Mouse (Mus musculus) kidney, postnatal 0 days (tissue): ENCODE results near the gene Adra2a. TPM values are rescaled to one million over a fixed set of nuclear protein-coding genes. Genes with fewer than 3 reads are reported as not detected.

ENCODE experiments used
- ATAC-seq: fragments of 200-750 bp; cut with Nextera tagmentation; replicated peaks from 2 replicates; pipeline ENCODE4 v1.8.0; 2017; ENCODE audit warnings: low read depth, moderate number of reproducible peaks, moderate TSS enrichment, moderate library complexity; ENCODE audit not compliant: low FRiP score
- DNase-seq: peaks from one replicate; pipeline ENCODE4 v3.0.0-alpha.2; 2016; ENCODE audit warnings: low spot score
- H3K27ac ChIP-seq: fragments of 300-500 bp; sonication (generic); 2 replicates; pipeline ENCODE4 v1.5.1; 2014; ENCODE audit warnings: mild to moderate bottlenecking
- H3K27me3 ChIP-seq: fragments of 300-500 bp; sonication (generic); 2 replicates; pipeline ENCODE4 v1.6.1; 2014; ENCODE audit warnings: low read length, mixed read lengths; ENCODE audit not compliant: insufficient read depth
- H3K36me3 ChIP-seq: fragments of 300-500 bp; sonication (generic); 2 replicates; pipeline ENCODE4 v1.6.1; 2014; ENCODE audit warnings: low read length, mixed read lengths; ENCODE audit not compliant: insufficient read depth
- H3K4me1 ChIP-seq: fragments of 300-500 bp; sonication (generic); replicated peaks from 2 replicates; pipeline ENCODE4 v1.6.1; 2014; ENCODE audit warnings: antibody characterized with exemption, low read length, mixed read lengths; ENCODE audit not compliant: insufficient read depth
- H3K4me2 ChIP-seq: fragments of 300-500 bp; sonication (generic); 2 replicates; pipeline ENCODE4 v1.6.1; 2014; ENCODE audit warnings: mild to moderate bottlenecking, low read length, moderate library complexity, mixed read lengths
- H3K4me3 ChIP-seq: fragments of 300-500 bp; sonication (generic); replicated peaks from 2 replicates; pipeline ENCODE4 v1.5.1; 2014; ENCODE audit warnings: low read depth, low read length
- H3K9ac ChIP-seq: fragments of 300-500 bp; sonication (generic); 2 replicates; pipeline ENCODE4 v1.6.1; 2014; ENCODE audit warnings: low read depth, low read length
- H3K9me3 ChIP-seq: fragments of 300-500 bp; sonication (generic); replicated peaks from 2 replicates; pipeline ENCODE4 v1.6.1; 2016; ENCODE audit warnings: low read length, inconsistent platforms, mixed read lengths
- CTCF ChIP-seq: IDR thresholded peaks from 2 replicates; pipeline ENCODE4 v1.5.1; 2016; ENCODE audit warnings: antibody characterized with exemption, low read depth, mild to moderate bottlenecking, moderate library complexity
- WGBS: fragments of 180-500 bp; shearing (Covaris S2); extraction: QIAGEN DNeasy Blood & Tissue Kit; methylation state at CpG from one replicate; pipeline ENCODE4 v1.1.7; 2014; 5-methylcytosine and 5-hydroxymethylcytosine counted together
- polyA plus RNA-seq: library from polyadenylated mRNA; unstranded; fragments of >200 nt; fragmentation: Nextera tagmentation; extraction: Ambion mirVana; gene quantifications from 2 replicates; pipeline ENCODE4 v1.2.1, GENCODE M21; 2015

Gene Adra2a
- polyA plus RNA-seq, 1 experiment from 2014 or later = 1.0 TPM

DNA sequence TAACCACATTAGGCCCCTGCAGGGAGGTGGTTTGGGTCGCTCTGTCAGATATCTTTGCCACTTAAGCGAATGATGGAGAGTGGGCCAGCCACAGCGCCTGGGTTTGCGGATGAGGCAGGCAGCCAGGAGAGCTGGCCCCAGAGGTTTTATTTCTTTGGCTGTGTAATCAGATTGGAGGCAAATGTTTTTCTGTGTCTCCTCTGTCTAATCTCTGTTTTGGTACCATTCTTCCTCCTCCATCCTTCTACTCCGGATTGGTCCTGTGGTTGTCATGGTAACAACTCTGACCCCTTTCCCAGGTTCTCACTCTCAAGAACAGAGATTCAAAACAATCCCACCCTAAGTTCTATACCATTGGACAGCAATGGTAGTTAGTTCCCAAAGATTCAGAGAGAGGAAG lies 51.8 kb downstream of the Adra2a start:
- no peak for DNase-seq
- WGBS = 82% methylated on average over 5 of the region's 5 CpGs

GRCm38 (mm10) chr19:54098367-54098766 lies 54.4 kb downstream of the Adra2a start:
- TF ChIP-seq CTCF = no peak
- Histone ChIP-seq H3K9ac (no peak overlapping the region), H3K27me3 (no peaks in the 10 kb centered on the region), H3K4me2 (no peak overlapping the region), H3K27ac (no peak overlapping the region), H3K4me1 (peaks cover 4% of the 10 kb centered on the region; the same call in 1 of the 2 replicates), H3K4me3 (no peak overlapping the region), H3K9me3 (no peaks in the 10 kb centered on the region), H3K36me3 (no peaks in the 10 kb centered on the region)
- DNase-seq (no peak), ATAC-seq (no peak)
- 92% methylated on average over 3 of the region's 3 CpGs for WGBS

More for the DNA sequence above, 51.8 kb downstream of the Adra2a start:
- H3K27ac ChIP-seq = no peak overlapping the region
- no peak for ATAC-seq
- no peaks in the 10 kb centered on the region for H3K36me3 ChIP-seq
- no peak for TF ChIP-seq CTCF
- H3K27me3 ChIP-seq = no peaks in the 10 kb centered on the region
- H3K4me1 ChIP-seq = peaks cover 4% of the 10 kb centered on the region; the same call in 1 of the 2 replicates
- H3K9ac ChIP-seq = no peak overlapping the region
- H3K4me2 ChIP-seq = no peak overlapping the region
- no peaks in the 10 kb centered on the region for H3K9me3 ChIP-seq
- H3K4me3 ChIP-seq = no peak overlapping the region

Other genes with a start within 250 kb of the Adra2a start
- 119 and 121 TPM in 2 replicates for gene Pdcd4, start 151.9 kb upstream of the Adra2a start, polyA plus RNA-seq
- 34.2 and 34.5 TPM in 2 replicates for gene Shoc2, start 99.8 kb upstream of the Adra2a start, polyA plus RNA-seq
- gene Bbip1, start 99.5 kb upstream of the Adra2a start, polyA plus RNA-seq = 107 and 111 TPM in 2 replicates